Mouse (Mus musculus) skeletal muscle tissue, adult 2 months (tissue): ENCODE measurements at regions not wholly inside any gene's neighbourhood (a gene's known extent, or its start where the extent isn't known, plus 50 kb on each side); places are given as distances from the start of the nearest gene placed in this dataset.

Experiments used
- DNase-seq: peaks from one replicate; pipeline ENCODE4 v3.0.0-alpha.2; 2012; ENCODE audit warnings: low read depth, low spot score

DNA sequence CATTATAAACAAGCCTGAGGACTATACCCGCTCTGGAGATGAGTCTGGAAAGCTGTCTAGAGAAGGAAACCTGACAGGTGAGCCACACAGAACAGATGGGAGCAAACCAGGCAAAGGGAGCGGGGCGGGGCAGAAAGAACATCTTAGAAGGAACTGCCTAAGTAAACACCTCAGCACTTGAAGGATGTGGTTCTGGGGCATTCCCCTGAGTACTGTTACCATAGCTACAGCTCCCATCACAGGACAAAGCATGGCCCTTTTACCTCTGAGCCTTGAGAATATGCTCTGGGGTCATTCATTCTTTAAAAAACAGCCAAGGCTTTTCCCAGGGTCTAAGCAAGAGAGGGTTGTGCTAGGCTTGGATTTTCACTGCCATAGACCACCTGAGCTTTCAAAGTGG, 127.6 kb downstream of the Rpap3 start:
- no peak for DNase-seq

DNA sequence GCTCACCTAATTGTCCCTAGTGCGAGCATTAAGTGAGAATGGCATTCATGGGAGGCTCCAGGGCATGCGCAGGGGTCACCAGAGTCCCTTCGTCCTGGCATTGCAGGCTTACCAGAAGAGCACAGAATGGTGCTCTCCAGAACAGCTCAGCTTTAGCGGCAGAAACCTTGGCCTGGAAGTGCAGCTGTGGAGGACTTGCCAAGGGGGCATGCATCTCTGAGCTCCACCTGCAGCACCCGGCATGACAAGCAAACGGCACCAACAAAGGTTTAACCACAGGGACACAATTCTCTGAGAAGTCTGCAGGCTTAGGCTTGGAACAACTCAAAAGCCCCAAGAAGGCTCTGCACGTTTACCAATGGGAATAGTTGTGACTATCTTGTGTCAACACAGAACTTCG, 128.4 kb downstream of the Rpap3 start:
- DNase-seq, result no peak

DNA sequence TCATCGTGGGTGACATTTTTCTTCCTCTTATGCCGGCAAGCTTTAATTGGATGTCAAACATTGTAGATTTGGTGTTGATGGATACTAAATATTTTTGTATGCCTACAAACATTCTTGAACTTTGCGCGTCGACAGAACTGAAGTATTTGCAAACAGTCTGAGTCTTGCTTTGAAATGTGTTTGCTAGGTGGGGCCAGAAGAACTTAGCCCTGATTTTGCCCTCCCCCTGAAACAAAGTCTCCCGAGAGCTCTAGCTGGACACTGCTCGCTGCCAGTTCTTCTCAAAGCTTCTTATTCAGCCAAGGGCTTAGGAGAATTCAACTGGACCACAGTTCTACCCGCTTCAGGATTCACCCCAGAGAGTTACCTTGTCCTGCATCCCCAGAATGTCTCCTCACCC, 133.0 kb downstream of the Rpap3 start:
- no peak for DNase-seq

DNA sequence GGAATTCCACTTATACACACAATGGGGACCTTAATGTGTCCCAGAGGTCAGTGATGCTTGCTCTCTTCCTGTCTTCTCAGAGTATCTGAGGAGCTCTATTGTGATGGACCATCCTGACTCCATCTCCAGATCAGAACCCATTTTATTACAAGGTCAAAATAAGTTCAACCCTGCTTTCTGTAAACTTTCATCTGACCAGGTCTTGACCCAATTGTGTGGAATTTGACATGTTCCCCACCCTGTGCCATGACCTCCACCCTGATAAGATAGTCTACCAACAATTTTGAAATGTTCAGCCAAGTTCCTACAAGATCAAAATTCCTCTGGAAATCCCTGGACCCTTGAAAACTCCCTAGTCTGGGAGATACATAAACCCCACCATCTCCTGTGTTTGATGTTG, 133.7 kb downstream of the Rpap3 start:
- DNase-seq, result no peak

DNA sequence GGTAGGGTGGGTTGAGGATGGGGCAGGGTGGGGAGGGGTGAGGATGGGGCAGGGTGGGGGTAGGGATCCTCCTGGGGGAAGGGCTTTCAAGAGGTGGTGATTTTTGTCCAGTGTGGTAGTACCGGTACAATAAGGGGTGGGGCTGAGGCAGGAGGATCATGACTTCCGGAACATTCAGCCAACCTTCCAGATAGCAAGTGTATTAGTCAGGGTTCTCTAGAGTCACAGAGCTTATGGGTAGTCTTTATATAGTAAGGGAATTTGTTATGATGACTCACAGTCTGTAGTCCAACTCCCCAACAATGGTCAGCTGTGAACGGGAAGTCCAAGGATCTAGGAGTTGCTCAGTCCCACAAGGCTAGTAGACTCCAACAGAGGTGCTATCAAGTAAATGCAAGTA, 145.5 kb downstream of the Rpap3 start:
- DNase-seq, result no peak

DNA sequence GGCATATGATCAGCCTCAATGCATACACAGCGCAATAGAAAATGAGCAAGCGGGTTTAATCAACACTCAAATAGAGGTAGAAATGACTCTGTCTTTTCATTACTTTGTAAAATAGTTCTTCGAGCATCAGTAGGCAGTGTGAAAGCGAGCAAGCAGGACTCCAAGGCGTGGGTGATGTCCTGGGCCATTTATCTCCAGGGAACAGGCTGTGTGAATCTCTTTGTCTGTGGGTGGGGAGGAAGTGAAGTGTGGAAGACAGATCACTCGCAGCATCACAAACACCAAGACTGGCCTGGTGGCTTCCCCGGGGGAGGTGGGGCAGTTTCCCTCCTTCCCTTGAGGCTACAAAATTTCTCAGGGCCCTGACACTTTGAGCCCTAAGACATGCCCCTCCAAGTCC, 146.9 kb downstream of the Rpap3 start:
- no peak for DNase-seq

DNA sequence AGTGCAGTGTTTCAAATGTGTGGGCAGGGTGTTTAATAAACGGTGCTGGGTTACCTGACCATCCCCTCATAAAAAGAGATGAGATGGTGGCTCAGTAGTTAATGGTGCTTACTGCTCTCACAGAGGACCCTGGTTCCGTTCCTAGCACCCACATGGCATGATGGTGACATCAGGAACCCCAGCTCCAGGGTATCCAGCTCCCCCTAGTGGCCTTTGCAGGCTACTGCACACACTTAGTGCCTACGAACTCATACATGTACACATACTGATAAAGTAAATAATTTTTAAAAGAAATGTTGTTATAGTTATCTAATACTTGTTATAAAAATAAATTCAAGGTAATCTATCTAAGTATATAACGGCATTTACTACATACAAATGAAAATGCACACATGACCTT, 157.3 kb downstream of the Rpap3 start:
- no peak for DNase-seq

DNA sequence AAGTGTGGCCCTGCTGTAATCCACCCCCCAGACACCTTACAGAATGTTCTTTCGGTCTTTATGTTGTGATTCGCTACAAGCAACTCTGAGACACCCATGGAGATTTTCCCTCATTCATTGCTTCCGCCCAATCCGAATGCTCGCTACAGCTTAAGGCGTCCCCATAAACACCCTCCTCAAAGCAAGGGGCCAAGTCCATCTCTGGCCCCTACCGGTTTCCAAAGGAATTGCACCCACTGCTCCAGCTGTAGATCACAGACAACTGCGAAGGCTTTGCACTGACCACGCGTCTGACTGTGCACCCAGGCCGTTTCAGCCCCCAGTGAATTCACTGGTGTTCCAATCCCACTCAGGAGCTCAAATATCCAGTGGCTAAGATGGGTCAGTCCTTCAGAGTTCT, 160.6 kb downstream of the Rpap3 start:
- DNase-seq, result no peak

DNA sequence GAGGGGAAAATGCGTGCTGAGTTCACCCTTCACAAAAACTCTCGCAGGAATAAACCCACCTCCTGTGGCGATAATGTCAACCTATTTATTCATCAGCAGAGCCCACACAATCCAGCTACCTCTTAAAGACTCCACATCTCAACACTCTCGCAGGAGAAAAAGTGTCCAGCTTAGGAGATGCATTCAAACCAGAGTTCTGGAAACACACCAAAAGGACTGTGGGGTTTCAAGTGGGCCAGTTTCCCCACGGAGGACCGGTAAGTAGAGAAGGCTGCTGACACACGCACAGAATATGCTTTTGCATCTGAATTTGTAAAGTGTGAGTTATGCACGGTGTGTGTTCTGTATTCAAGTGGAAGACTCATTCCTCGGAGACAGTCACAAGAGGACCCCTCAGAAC, 164.0 kb downstream of the Rpap3 start:
- DNase-seq, result no peak

DNA sequence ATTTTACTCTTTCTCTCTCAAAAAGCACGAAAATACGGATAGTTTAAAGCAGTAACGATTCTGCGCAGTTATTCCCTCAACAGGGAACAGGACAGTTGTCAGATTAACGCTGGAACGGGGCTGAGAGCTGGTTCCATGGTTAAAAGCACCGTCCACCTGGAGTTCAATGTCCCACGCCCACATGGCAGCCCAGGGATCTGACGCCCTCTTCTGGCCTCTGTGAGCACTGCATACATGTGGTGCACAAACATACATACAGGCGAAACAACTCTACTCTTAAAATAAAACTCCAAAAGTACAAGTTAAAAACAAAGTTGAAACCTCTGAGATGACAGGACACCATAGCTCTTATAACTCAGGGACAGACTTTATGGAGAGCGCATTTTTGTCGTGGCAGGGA, 169.5 kb downstream of the Rpap3 start:
- DNase-seq, result no peak

DNA sequence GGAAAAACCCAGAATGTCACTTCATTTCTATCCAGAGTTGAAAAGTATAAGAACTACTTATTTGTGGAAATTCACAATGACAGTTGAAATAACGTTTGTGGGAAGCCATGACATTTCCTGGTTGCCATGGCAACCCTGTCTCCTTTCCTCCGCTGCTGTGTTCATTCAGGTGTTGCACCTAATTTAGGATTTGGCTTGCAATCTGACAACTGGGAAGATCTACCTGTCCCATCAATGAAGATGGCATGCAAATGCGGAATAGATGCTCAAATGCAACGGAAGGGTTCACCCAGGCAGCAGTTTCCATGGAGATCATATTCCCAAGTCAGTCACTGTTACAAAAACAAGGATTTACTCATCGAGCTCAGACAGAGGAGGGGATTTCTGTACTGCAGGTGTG, 170.7 kb downstream of the Rpap3 start:
- no peak for DNase-seq

DNA sequence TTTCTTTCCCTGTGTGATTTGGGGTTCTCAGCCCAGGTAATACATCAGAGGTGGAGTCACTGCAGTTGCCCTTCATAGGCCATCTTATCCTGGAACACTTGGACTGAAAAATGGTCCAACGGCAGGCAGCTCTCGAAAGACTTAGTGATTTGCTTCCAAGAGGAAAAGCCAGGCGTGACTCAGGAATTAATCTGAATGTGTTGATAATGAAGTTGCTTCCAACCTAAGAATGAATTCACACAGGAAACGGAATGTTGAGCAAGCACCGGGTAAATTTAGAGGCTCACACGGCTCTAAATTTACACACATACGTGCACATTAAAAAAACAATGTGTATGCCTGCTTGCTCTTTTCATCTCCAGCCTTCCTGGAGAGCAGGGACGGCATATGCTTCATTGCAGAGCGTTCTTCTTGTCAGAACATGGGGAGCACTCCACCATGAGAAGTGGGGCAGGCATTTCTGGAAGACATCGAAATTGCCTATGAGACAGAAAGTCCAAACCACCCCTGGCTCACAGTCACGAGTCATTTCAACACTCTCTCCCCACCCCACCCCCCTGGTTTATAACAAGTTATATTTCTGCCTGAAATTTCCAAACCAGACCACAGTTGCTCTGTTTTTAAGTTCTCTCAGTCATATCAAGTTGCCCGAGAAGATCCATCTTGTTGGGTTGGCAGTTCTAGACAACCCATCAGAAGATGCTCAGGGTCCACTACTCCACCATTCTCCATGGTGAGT, 171.9 kb downstream of the Rpap3 start:
- DNase-seq, result no peak

DNA sequence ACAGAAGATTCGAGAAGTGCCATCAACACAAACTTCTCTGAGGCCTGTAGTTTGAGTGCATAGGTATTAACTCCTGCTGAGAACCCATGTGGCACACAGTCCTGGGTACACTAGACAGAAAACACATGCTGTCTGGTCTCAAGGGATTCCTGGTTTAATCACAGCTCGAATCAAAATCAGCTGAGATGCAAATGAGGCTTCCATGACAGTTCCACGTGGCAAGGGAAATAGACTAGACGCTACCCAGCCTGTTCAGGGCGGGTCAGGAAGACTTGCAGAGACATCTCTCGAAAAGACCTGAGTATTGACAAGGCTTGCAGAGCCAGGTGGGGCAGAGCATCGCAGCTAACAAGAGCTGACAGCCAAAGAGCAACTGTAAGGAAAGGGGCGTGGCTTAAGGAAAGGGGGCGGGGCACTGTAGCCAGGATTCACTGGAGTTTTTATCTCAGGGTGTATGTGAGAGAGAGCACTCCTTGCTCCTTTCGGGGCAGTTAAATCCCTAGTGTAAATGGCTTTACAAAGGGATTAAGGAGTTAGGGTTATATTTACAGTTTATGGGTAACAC, 173.2 kb downstream of the Rpap3 start:
- no peak for DNase-seq

DNA sequence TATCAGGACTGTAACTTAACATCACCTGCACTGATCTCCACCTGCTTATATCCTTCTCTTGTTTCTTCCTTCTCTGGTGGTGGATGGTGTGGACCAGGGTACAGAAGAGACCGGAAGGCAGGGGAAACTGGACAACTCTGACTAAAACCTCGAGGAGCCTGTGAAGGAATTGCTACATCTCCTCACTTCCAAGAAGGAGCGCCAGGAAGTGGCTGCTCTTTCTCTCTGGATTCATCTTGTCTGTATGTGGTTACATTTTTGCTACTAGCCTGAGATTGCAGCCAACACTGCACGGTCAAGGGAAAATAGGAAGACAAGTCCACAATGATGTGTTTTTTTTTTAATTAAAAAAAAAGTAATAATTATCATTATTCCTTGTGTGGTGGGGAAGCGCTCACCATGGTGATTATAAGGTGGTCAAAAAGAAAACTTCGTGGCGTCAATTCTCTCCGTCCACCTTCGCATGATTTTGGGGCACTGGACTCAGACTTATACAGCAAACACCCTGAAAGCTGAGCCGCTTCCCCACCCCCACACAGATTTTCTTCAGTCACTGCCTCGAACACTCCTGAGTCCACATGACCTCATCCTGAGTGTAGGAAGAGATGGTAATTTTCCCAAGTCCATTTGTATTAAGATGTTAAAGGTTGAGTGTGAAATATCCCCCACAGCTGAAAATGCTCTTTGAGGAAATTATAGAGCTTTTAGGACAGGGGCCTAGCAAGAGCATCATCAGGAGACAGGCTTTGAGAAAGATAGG, 177.2 kb downstream of the Rpap3 start:
- DNase-seq, result no peak

DNA sequence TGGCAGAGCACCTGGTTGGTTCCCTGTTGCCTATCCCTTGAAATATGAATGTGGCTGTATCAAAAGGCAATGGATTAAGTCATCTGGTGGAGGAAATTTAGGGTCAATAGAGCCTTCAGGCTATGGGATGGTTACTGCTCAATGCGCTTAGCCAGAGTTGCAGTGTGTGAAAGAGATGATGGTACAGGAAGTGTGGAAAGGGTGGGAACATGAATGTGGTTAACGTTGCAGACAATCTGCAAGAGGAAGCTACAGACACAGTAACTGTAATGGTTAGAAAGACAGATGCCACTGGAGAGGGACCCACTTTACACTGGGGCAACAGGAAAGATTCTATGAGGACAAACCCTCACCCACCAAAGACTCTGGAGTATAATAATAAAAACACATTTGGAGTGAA, 185.2 kb downstream of the Rpap3 start:
- no peak for DNase-seq

DNA sequence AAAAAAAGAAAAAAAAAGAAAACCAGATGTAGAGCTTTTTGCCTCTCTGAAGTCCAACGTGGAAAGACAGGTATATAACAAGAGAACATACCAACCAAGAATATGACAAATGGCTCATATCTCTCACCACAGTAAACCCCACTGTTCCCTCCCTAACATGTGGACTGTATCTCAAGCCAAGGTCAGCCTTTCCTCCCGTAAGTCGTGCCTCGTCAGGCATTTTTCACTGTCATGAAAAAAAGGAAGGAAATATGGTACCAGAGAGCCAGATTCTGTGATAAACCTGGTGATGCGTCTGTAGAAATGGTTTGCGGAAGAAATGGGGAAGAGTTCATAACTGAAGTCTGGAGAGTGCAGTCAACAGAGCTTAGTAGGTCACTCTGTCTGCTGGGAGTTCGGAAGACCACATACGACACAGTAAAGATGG, 185.7 kb downstream of the Rpap3 start:
- no peak for DNase-seq

DNA sequence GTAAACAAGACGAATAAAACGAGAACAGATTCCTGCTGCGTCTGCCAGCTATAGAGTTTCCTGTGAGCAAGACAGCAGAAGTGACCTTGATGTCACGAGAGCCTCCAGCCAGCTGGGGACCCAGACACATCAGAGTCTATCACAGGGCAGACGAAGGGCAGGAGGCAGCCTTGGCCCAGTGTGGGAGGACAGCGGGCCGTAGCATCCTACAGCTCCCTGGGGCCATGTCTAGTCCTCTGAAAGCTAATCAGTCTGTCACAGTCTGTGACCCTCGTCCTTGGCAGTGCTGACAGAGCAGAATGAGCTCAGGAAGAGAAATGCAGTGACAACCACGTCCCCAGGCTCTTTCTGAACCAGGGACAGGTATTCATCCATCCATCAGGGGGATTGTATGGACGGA, 187.7 kb downstream of the Rpap3 start:
- no peak for DNase-seq

DNA sequence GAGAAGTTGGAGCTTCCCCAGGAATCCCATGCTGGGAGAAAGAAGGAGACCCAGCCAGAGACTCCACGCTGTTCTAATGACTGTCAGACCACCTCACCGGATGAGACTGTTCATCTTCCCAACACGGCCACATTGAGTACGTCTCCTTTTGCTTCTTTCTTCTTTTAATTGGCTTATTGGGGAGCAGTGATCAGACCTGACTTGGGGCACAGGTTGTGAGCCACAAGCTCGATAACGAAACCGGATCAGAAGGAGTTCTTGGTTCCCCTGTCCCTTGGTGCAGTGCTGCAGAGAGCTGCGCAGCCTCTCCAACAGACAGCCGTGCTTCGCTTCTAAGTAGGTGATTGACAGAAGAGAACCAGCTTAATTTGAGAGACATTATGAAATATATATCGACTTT, 188.4 kb downstream of the Rpap3 start:
- no peak for DNase-seq

DNA sequence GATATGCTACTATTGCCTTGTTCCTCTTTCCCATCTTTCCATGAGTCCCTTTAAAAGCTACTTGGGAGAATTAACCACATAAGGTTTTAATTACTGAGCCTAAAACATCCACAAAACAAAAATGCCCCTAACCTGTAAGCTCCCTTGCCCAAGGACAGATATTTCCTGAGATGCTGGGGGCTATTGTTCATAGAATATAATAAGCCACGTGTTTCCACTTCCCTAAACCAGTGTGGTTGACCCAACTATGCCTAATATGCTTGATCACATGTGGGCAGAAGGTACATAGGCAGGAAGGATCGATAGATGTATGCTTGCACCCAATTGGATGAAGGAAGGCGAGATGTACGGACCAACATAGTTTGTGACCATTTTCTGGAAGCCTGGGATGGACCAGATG, 189.9 kb downstream of the Rpap3 start:
- no peak for DNase-seq

DNA sequence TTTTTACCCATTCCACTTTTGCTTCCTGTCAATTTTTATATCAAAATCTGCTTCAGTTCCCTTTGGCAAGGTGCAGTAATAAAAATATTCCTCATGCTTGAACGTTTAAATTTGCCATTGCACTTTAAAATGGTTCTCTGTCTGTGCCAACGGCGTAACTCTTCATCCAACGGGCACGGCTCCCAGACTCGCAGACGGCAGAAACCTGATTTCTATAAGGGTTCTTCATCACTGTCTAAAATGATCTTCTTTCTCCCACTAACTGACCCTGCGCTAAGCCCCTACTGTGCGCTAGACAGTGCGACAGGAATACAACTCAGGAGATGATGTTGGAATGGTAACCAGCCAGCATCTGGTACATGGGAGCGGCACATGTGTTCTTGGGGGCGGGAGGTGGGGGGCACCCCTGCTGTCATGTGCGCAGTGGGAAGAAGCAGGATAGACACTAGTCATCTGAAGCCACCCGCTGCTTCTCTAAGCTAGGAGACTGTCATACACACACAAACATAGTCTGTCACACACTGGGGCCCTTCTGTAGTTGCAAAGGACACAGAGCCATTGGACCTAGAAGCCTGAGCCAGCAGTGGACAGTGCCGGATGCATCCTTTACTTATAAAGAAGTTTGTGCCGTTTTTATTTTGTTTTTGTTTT, 197.8 kb downstream of the Rpap3 start:
- DNase-seq, result no peak

DNA sequence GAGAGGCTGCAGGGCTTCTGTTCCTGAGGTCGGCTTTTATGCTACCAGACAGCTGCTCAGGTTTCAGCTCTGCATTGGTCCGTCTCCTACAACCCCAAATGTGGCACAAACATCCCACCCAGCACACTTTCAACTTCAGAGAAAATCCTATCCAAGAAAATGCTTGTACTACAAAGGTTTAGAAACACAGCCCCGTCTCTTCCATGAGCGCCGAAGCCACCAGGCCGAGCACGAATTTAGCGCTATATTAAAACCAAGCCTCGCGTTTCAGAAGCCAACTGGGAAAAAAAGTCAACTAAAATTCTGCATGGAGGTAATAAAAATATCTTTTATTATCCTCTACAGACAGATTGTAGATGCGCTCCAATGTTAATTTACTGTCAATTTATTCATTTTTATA, 198.4 kb downstream of the Rpap3 start:
- DNase-seq, result no peak

DNA sequence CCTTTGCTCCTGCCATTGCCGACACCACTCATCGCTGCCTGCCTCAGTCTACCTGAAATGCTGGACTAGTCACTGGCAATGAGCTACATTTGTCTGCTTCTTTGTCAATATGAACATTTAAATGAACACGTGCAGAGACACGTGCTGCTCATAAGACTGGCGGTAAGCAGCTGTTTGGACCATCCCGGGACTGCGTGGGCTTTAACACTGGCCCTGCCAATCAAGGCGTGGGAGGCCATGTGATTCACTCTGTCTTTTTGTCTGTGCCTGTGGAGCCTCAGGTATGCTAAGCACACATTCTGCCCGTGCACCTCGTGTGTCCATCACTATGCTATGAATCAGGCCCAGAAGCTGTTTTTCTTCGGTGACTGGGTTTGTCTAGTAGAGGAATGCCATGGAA, 199.9 kb downstream of the Rpap3 start:
- no peak for DNase-seq

DNA sequence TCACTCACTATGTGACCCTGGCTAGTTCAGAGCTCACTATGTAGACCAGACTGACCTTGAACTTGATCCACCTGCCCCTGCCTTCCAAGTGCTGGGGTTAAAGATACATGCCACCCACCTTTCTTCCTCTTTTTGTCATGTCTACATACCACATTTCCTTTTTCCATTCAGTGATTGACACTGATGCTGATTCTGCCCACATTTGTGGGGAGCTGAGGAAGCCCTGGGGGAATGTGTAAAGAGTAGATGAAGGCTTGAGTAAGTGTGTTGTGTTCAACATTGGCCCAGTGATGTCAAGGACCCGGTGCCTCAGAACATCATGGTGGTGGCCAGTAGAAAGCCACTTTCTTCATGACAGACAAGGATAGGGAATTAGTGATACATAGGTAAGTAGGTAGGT, 201.3 kb downstream of the Rpap3 start:
- DNase-seq, result no peak
